Mouse (Mus musculus) midbrain, embryonic 13.5 days (tissue): ENCODE measurements around the gene Gm28308. TPM values are rescaled to one million over a fixed set of nuclear protein-coding genes. Genes with fewer than 3 reads are reported as not detected.

Experiments
- ATAC-seq: fragments of 200-750 bp; cut with Nextera tagmentation; 2 replicates; pipeline ENCODE4 v1.8.0; 2017; ENCODE audit warnings: mild to moderate bottlenecking, moderate TSS enrichment, moderate library complexity
- H3K27ac ChIP-seq: fragments of 300-500 bp; sonication (generic); 2 replicates; pipeline ENCODE4 v1.5.1; 2015; ENCODE audit warnings: inconsistent platforms, mild to moderate bottlenecking, moderate library complexity
- H3K27me3 ChIP-seq: fragments of 300-500 bp; sonication (generic); 2 replicates; pipeline ENCODE4 v1.6.1; 2015; ENCODE audit warnings: mild to moderate bottlenecking, inconsistent platforms
- H3K36me3 ChIP-seq: fragments of 300-500 bp; sonication (generic); 2 replicates; pipeline ENCODE4 v1.6.1; 2015; ENCODE audit warnings: mild to moderate bottlenecking, inconsistent platforms
- H3K4me1 ChIP-seq: fragments of 300-500 bp; sonication (generic); replicated peaks from 2 replicates; pipeline ENCODE4 v1.6.1; 2015; ENCODE audit warnings: inconsistent platforms
- H3K4me2 ChIP-seq: fragments of 300-500 bp; sonication (generic); replicated peaks from 2 replicates; pipeline ENCODE4 v1.6.1; 2015; ENCODE audit warnings: moderate library complexity, mild to moderate bottlenecking, inconsistent platforms
- H3K4me3 ChIP-seq: fragments of 300-500 bp; sonication (generic); replicated peaks from 2 replicates; pipeline ENCODE4 v1.5.1; 2015; ENCODE audit warnings: mild to moderate bottlenecking, inconsistent platforms
- H3K9ac ChIP-seq: fragments of 300-500 bp; sonication (generic); replicated peaks from 2 replicates; pipeline ENCODE4 v1.6.1; 2015; ENCODE audit warnings: mild to moderate bottlenecking, inconsistent platforms
- H3K9me3 ChIP-seq: fragments of 300-500 bp; sonication (generic); 2 replicates; pipeline ENCODE4 v1.6.1; 2016; ENCODE audit warnings: mild to moderate bottlenecking, inconsistent platforms
- WGBS: fragments of 180-500 bp; shearing (Covaris S2); methylation state at CpG from one replicate; pipeline ENCODE4 v1.1.7; 2015; 5-methylcytosine and 5-hydroxymethylcytosine counted together
- polyA plus RNA-seq: library from polyadenylated mRNA; unstranded; fragments of >200 nt; fragmentation: Nextera tagmentation; extraction: Ambion mirVana; gene quantifications from 2 replicates; pipeline ENCODE4 v1.2.1, GENCODE M21; 2015

Gm28308 gene
- polyA plus RNA-seq = not detected in 2 replicates

GRCm38 (mm10) chr6:52213119-52213986, at the start of gene Gm28308, which contains the start of gene Hoxa3:
Gene Gm28308 (minus strand): TSS chr6:52213339.
Gene Hoxa3 (minus strand): TSS chr6:52213336.
- H3K36me3 ChIP-seq = no peaks in the 10 kb centered on the region
- 2% methylated on average over 38 of the region's 38 CpGs for WGBS
- peaks cover 15% of the 10 kb centered on the region for H3K4me1 ChIP-seq
- H3K27me3 ChIP-seq = peaks cover 100% of the 10 kb centered on the region
- no peaks in the 10 kb centered on the region for H3K9me3 ChIP-seq
- no peak within 1 kb of the TSS for H3K4me2 ChIP-seq
- H3K4me3 ChIP-seq = no peak within 1 kb of the TSS
- H3K27ac ChIP-seq = no peak within 1 kb of the TSS
- no peak for ATAC-seq
- H3K9ac ChIP-seq = no peak within 1 kb of the TSS

GRCm38 (mm10) chr6:52262463-52263320, 49.6 kb upstream of the Gm28308 start:
- no peaks in the 10 kb centered on the region for H3K9me3 ChIP-seq
- no peak overlapping the region for H3K27ac ChIP-seq
- no peaks in the 10 kb centered on the region for H3K36me3 ChIP-seq
- H3K4me1 ChIP-seq = peaks cover 6% of the 10 kb centered on the region; the same call in 1 of the 2 replicates
- peaks cover 98% of the 10 kb centered on the region for H3K27me3 ChIP-seq
- H3K9ac ChIP-seq = no peak overlapping the region
- no peak overlapping the region for H3K4me2 ChIP-seq
- no peak overlapping the region for H3K4me3 ChIP-seq
- no peak for ATAC-seq
- WGBS = 1% methylated on average over 24 of the region's 24 CpGs

- Histone ChIP-seq H3K36me3 (no peaks in the 10 kb centered on the region), H3K4me1 (peaks cover 6% of the 10 kb centered on the region; the same call in 1 of the 2 replicates), H3K4me3 (no peak overlapping the region), H3K27ac (no peak overlapping the region), H3K9me3 (no peaks in the 10 kb centered on the region), H3K4me2 (no peak overlapping the region), H3K9ac (no peak overlapping the region), H3K27me3 (peaks cover 99% of the 10 kb centered on the region)
- ATAC-seq = no peak
- WGBS = 1% methylated on average over 9 of the region's 9 CpGs
Measured at GRCm38 (mm10) chr6:52261751-52262462, 48.8 kb upstream of the Gm28308 start.

- no peaks in the 10 kb centered on the region for H3K9me3 ChIP-seq
- no peak within 1 kb of the TSS for H3K27ac ChIP-seq
- H3K36me3 ChIP-seq = no peaks in the 10 kb centered on the region
- peaks cover 98% of the 10 kb centered on the region for H3K27me3 ChIP-seq
- no peak for ATAC-seq
- H3K4me3 ChIP-seq = peak within 1 kb of the TSS; percentile 30
- peaks cover 6% of the 10 kb centered on the region; the same call in 1 of the 2 replicates for H3K4me1 ChIP-seq
- no peak within 1 kb of the TSS for H3K9ac ChIP-seq
- H3K4me2 ChIP-seq = peak within 1 kb of the TSS; percentile 43
- 0% methylated on average over 48 of the region's 72 CpGs for WGBS
Measured at GRCm38 (mm10) chr6:52260654-52261575, 47.8 kb upstream of the Gm28308 start, which contains the start of gene Hoxa13. Gene Hoxa13 (minus strand): TSS chr6:52260880.

GRCm38 (mm10) chr6:52259811-52260261, 46.7 kb upstream of the Gm28308 start:
- WGBS = under 1% methylated on average over 39 of the region's 39 CpGs
- no peak overlapping the region for H3K4me3 ChIP-seq
- peak overlapping the region; percentile 43; the same call in 1 of the 2 replicates for H3K4me2 ChIP-seq

GRCm38 (mm10) chr6:52259081-52259790, 46.1 kb upstream of the Gm28308 start:
- 2% methylated on average over 25 of the region's 25 CpGs for whole genome bisulfite sequencing
- Histone ChIP-seq H3K9me3 (no peaks in the 10 kb centered on the region), H3K4me1 (peaks cover 6% of the 10 kb centered on the region; the same call in 1 of the 2 replicates), H3K27me3 (peaks cover 97% of the 10 kb centered on the region), H3K4me2 (no peak overlapping the region), H3K9ac (no peak overlapping the region), H3K27ac (no peak overlapping the region), H3K4me3 (no peak overlapping the region), H3K36me3 (no peaks in the 10 kb centered on the region)
- ATAC-seq = no peak

More at GRCm38 (mm10) chr6:52259811-52260261, 46.7 kb upstream of the Gm28308 start:
- Histone ChIP-seq H3K4me1 (peaks cover 6% of the 10 kb centered on the region; the same call in 1 of the 2 replicates), H3K27ac (no peak overlapping the region), H3K27me3 (peaks cover 98% of the 10 kb centered on the region), H3K9me3 (no peaks in the 10 kb centered on the region), H3K9ac (no peak overlapping the region), H3K36me3 (no peaks in the 10 kb centered on the region)
- ATAC-seq = no peak

GRCm38 (mm10) chr6:52256956-52257355, 43.8 kb upstream of the Gm28308 start:
- Histone ChIP-seq H3K9ac (no peak overlapping the region), H3K27ac (no peak overlapping the region), H3K4me3 (no peak overlapping the region), H3K9me3 (no peaks in the 10 kb centered on the region), H3K4me1 (peaks cover 9% of the 10 kb centered on the region; the same call in 1 of the 2 replicates), H3K27me3 (peaks cover 97% of the 10 kb centered on the region), H3K4me2 (no peak overlapping the region), H3K36me3 (no peaks in the 10 kb centered on the region)
- ATAC-seq = no peak
- under 1% methylated on average over 6 of the region's 6 CpGs for WGBS

- no peak overlapping the region for H3K27ac ChIP-seq
- H3K27me3 ChIP-seq = peaks cover 97% of the 10 kb centered on the region
- no peak overlapping the region for H3K9ac ChIP-seq
- no peak overlapping the region for H3K4me3 ChIP-seq
- no peaks in the 10 kb centered on the region for H3K36me3 ChIP-seq
- WGBS = 1% methylated on average over 59 of the region's 59 CpGs
- no peak overlapping the region for H3K4me2 ChIP-seq
- H3K4me1 ChIP-seq = peaks cover 3% of the 10 kb centered on the region; the same call in 1 of the 2 replicates
- H3K9me3 ChIP-seq = no peaks in the 10 kb centered on the region
- ATAC-seq = no peak
Measured at GRCm38 (mm10) chr6:52253511-52254500, 40.7 kb upstream of the Gm28308 start.

GRCm38 (mm10) chr6:52252775-52253376, 39.7 kb upstream of the Gm28308 start:
- 1% methylated on average over 35 of the region's 35 CpGs for WGBS
- no peak for ATAC-seq
- peaks cover 97% of the 10 kb centered on the region for H3K27me3 ChIP-seq
- no peak overlapping the region for H3K4me3 ChIP-seq
- H3K4me1 ChIP-seq = peaks cover 3% of the 10 kb centered on the region; the same call in 1 of the 2 replicates
- no peaks in the 10 kb centered on the region for H3K9me3 ChIP-seq
- H3K9ac ChIP-seq = no peak overlapping the region
- H3K4me2 ChIP-seq = no peak overlapping the region
- H3K36me3 ChIP-seq = no peaks in the 10 kb centered on the region
- no peak overlapping the region for H3K27ac ChIP-seq
